Mouse (Mus musculus) liver, postnatal 0 days (tissue): ENCODE measurements around the gene Mgst2. TPM values are rescaled to one million over a fixed set of nuclear protein-coding genes. Genes with fewer than 3 reads are reported as not detected.
A peak's percentile ranks its signal among the peaks of the same experiment; 100 is the strongest.

Source experiments
- ATAC-seq: fragments of 200-750 bp; cut with Nextera tagmentation; 2 replicates; pipeline ENCODE4 v1.8.0; 2017; ENCODE audit warnings: mild to moderate bottlenecking, moderate library complexity
- DNase-seq: peaks from one replicate; pipeline ENCODE4 v3.0.0-alpha.2; 2016
- H3K27ac ChIP-seq: fragments of 300-500 bp; sonication (generic); 2 replicates; pipeline ENCODE4 v1.5.1; 2014; ENCODE audit warnings: antibody characterized with exemption, moderate library complexity, mild to moderate bottlenecking, low read depth
- H3K27me3 ChIP-seq: fragments of 300-500 bp; sonication (generic); 2 replicates; pipeline ENCODE4 v1.6.1; 2014; ENCODE audit warnings: low read length, control low read depth, mixed read lengths; ENCODE audit not compliant: insufficient read depth
- H3K36me3 ChIP-seq: fragments of 300-500 bp; sonication (generic); replicated peaks from 2 replicates; pipeline ENCODE4 v1.6.1; 2014; ENCODE audit warnings: mild to moderate bottlenecking, control low read depth, low read length, moderate library complexity, mixed read lengths; ENCODE audit not compliant: insufficient read depth
- H3K4me1 ChIP-seq: fragments of 300-500 bp; sonication (generic); 2 replicates; pipeline ENCODE4 v1.6.1; 2014; ENCODE audit warnings: antibody characterized with exemption, mild to moderate bottlenecking, control low read depth; ENCODE audit not compliant: insufficient read depth
- H3K4me2 ChIP-seq: fragments of 300-500 bp; sonication (generic); 2 replicates; pipeline ENCODE4 v1.6.1; 2014; ENCODE audit warnings: low read depth, mild to moderate bottlenecking, low read length, moderate library complexity, mixed read lengths
- H3K4me3 ChIP-seq: fragments of 300-500 bp; sonication (generic); 2 replicates; pipeline ENCODE4 v1.5.1; 2014; ENCODE audit warnings: low read depth, low read length
- H3K9ac ChIP-seq: fragments of 300-500 bp; sonication (generic); replicated peaks from 2 replicates; pipeline ENCODE4 v1.6.1; 2014; ENCODE audit warnings: mild to moderate bottlenecking, moderate library complexity
- H3K9me3 ChIP-seq: fragments of 300-500 bp; sonication (generic); 2 replicates; pipeline ENCODE4 v1.6.1; 2016; ENCODE audit warnings: mild to moderate bottlenecking, control low read depth, low read length, mixed read lengths
- CTCF ChIP-seq: sonication (generic); IDR thresholded peaks from 2 replicates; pipeline ENCODE4 v1.5.1; 2016; ENCODE audit warnings: antibody characterized with exemption, low read depth
- EP300 ChIP-seq: IDR thresholded peaks from 2 replicates; pipeline ENCODE4 v1.6.1; 2016; ENCODE audit warnings: antibody characterized with exemption, low read depth, mild to moderate bottlenecking
- WGBS: fragments of 180-500 bp; shearing (Covaris S2); extraction: QIAGEN DNeasy Blood & Tissue Kit; methylation state at CpG from one replicate; pipeline ENCODE4 v1.1.7; 2014; ENCODE audit not compliant: insufficient replicate concordance; 5-methylcytosine and 5-hydroxymethylcytosine counted together
- polyA plus RNA-seq: library from polyadenylated mRNA; unstranded; fragments of >200 nt; fragmentation: Nextera tagmentation; extraction: Ambion mirVana; gene quantifications from 2 replicates; pipeline ENCODE4 v1.2.1, GENCODE M21; 2015

Gene Mgst2
- polyA plus RNA-seq, 1 experiment from 2014 or later, result 36.8 TPM

- Histone ChIP-seq H3K4me3 (no peak overlapping the region), H3K9ac (no peak overlapping the region), H3K9me3 (0 out of 2 replicates have a peak, but pooled peaks cover 3% of the 10 kb centered on the region), H3K27me3 (no peaks in the 10 kb centered on the region), H3K36me3 (no peaks in the 10 kb centered on the region), H3K27ac (no peak overlapping the region), H3K4me2 (no peak overlapping the region), H3K4me1 (no peaks in the 10 kb centered on the region; the same call in 1 of the 2 replicates)
- WGBS, result 45% methylated on average over 3 of the region's 3 CpGs
- no peak for DNase-seq
- TF ChIP-seq EP300 (no peak), CTCF (no peak)
- ATAC-seq, result no peak
Observed at GRCm38 (mm10) chr3:51628977-51629376, 31.2 kb upstream of the Mgst2 start.

- Histone ChIP-seq H3K36me3 (no peaks in the 10 kb centered on the region), H3K4me1 (no peaks in the 10 kb centered on the region; the same call in 1 of the 2 replicates), H3K9me3 (0 out of 2 replicates have a peak, but pooled peaks cover 3% of the 10 kb centered on the region), H3K27me3 (no peaks in the 10 kb centered on the region), H3K4me3 (no peak overlapping the region), H3K27ac (no peak overlapping the region), H3K9ac (no peak overlapping the region), H3K4me2 (no peak overlapping the region)
- no peak for TF ChIP-seq CTCF
- TF ChIP-seq EP300, result no peak
- DNase-seq (no peak), ATAC-seq (no peak)
- 91% methylated on average over 1 of the region's 1 CpGs for WGBS
Observed at GRCm38 (mm10) chr3:51630746-51631145, 29.4 kb upstream of the Mgst2 start.

GRCm38 (mm10) chr3:51631971-51632370 lies 28.2 kb upstream of the Mgst2 start:
- Histone ChIP-seq H3K9ac (no peak overlapping the region), H3K9me3 (0 out of 2 replicates have a peak, but pooled peaks cover 3% of the 10 kb centered on the region), H3K36me3 (no peaks in the 10 kb centered on the region), H3K27ac (no peak overlapping the region), H3K27me3 (no peaks in the 10 kb centered on the region), H3K4me2 (no peak overlapping the region), H3K4me3 (no peak overlapping the region), H3K4me1 (no peaks in the 10 kb centered on the region; the same call in 1 of the 2 replicates)
- DNase-seq (no peak), ATAC-seq (no peak)
- 82% methylated on average over 4 of the region's 4 CpGs for WGBS
- no peak for TF ChIP-seq CTCF
- TF ChIP-seq EP300, result no peak

GRCm38 (mm10) chr3:51634451-51634850 lies 25.7 kb upstream of the Mgst2 start:
- no peak for TF ChIP-seq EP300
- no peak for TF ChIP-seq CTCF
- Histone ChIP-seq H3K9ac (no peak overlapping the region), H3K9me3 (0 out of 2 replicates have a peak, but pooled peaks cover 3% of the 10 kb centered on the region), H3K27me3 (no peaks in the 10 kb centered on the region), H3K4me2 (no peak overlapping the region), H3K4me3 (no peak overlapping the region), H3K4me1 (no peaks in the 10 kb centered on the region; the same call in 1 of the 2 replicates), H3K27ac (no peak overlapping the region), H3K36me3 (no peaks in the 10 kb centered on the region)
- WGBS, result 90% methylated on average over 1 of the region's 1 CpGs
- ATAC-seq (no peak), DNase-seq (no peak)

GRCm38 (mm10) chr3:51635960-51636359 lies 24.2 kb upstream of the Mgst2 start:
- Histone ChIP-seq H3K4me3 (no peak overlapping the region), H3K9me3 (0 out of 2 replicates have a peak, but pooled peaks cover 3% of the 10 kb centered on the region), H3K27ac (no peak overlapping the region), H3K4me1 (no peaks in the 10 kb centered on the region), H3K27me3 (no peaks in the 10 kb centered on the region), H3K36me3 (no peaks in the 10 kb centered on the region), H3K4me2 (peak overlapping the region; percentile 63), H3K9ac (no peak overlapping the region)
- no peak for ATAC-seq
- DNase-seq, result no peak
- TF ChIP-seq EP300, result no peak
- TF ChIP-seq CTCF, result no peak
- WGBS, result 61% methylated on average over 2 of the region's 2 CpGs

- H3K36me3 ChIP-seq, result no peaks in the 10 kb centered on the region
- no peaks in the 10 kb centered on the region for H3K27me3 ChIP-seq
- 43% methylated on average over 20 of the region's 20 CpGs for WGBS
- 0 out of 2 replicates have a peak overlapping the region, but pooled peaks have one; percentile 11 for H3K9ac ChIP-seq
- H3K4me2 ChIP-seq, result peak overlapping the region; percentile 63
- H3K4me3 ChIP-seq, result peak overlapping the region; percentile 44
- ATAC-seq (peak; percentile 48), DNase-seq (peak; percentile 37)
- H3K27ac ChIP-seq, result peak overlapping the region; percentile 64
- H3K9me3 ChIP-seq, result 0 out of 2 replicates have a peak, but pooled peaks cover 3% of the 10 kb centered on the region
- H3K4me1 ChIP-seq, result no peaks in the 10 kb centered on the region
- no peak for TF ChIP-seq CTCF
- TF ChIP-seq EP300, result no peak
Observed at GRCm38 (mm10) chr3:51636700-51637099, 23.5 kb upstream of the Mgst2 start.
